Mouse (Mus musculus): ENCODE data around the gene Jmy.

DNA sequence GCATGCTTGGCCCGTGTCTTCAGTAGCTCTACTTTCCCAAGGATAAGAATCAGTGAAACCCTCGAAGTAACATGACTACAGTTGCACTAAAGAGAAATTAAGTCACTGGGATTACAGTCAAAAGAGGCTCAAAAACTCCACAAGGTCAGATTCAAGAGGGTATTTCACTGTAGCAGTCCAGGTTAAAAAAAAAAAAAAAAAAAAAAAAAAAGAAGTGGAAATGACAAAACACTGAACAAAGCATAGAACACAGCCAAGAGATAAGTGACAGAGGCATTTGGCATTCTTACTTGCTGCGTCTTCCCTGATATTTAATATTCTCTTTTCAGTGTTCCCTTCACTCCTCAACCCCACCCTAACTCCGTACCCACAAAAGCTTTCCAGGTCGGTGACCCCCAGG, 84.6 kb downstream of the Jmy start:
- no peak for TF ChIP-seq CTCF (IDR thresholded peaks at IDR 0.05; ENCODE audit: low read depth)
- no peak for TF ChIP-seq EP300 (IDR thresholded peaks at IDR 0.05; ENCODE audit: low read depth)

Data from heart, postnatal 0 days (tissue).